Mouse (Mus musculus) cortical plate, adult 2 months (tissue): Measurements from ENCODE around the gene Grin3a.

Experiments
- CTCF ChIP-seq: fragments of 200-500 bp; IDR thresholded peaks from 2 replicates; pipeline ENCODE4 v1.5.1; 2011; ENCODE audit warnings: mild to moderate bottlenecking, control low read depth, low read length; ENCODE audit not compliant: insufficient read depth; ENCODE audit errors: extremely low read depth
- POLR2A ChIP-seq: fragments of 200-500 bp; IDR thresholded peaks from 2 replicates; pipeline ENCODE4 v1.6.1; 2011; ENCODE audit warnings: mild to moderate bottlenecking, low read length, control low read depth; ENCODE audit not compliant: insufficient read depth; ENCODE audit errors: extremely low read depth

GRCm38 (mm10) chr4:49681812-49682211 lies 163.7 kb downstream of the Grin3a start, which contains the start of gene Ppp3r2:
- TF ChIP-seq POLR2A (no peak), CTCF (no peak)
